Mouse (Mus musculus): ENCODE measurements around the gene 1700067P10Rik.

Gene 1700067P10Rik

DNA sequence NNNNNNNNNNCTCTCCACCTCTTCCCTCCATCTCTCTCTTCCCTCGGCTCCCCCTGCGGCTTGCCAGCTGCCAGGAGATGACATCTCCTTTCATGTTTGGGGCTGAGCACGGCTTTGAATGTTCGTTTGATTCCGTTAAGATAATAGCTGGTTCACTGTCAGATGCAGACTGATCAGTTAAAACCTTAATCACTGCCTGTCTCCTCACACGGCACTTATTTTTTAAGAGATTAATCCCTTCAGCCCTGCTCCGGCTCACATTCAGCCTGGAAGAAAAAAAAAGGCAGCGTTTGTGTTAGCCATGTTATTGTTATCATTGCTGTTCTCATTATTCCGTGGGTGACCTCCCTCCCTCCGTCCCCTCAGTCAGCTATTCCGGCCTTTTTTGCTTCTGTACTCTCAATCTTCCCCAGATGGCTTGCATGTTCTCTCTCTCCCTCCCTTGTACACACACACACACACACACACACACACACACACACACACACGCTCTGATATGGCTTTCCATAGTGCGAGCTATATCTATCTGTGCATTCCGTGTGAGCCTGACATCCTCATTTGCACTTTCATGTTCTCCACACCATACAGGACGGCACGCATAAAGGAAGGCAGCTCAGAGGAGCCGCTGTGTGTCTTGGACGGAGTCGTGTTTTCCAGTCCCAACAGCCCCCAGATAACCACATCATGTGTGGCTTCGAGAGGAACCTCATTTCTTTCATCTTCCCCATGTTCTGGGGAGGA is 33.9 kb upstream of the 1700067P10Rik start:
- 0 out of 2 replicates have a peak, but pooled peaks cover 3% of the 10 kb centered on the region for H3K4me1 ChIP-seq (replicated peaks; ENCODE audit: low read depth, low read length)
- TF ChIP-seq POU5F1 (IDR thresholded peaks at IDR 0.05; ENCODE audit: borderline replicate concordance, low read length) (no peak), CTCF (conservative IDR thresholded peaks at IDR 0.05; ENCODE audit: low read length) (no peak), NANOG (IDR thresholded peaks at IDR 0.05; ENCODE audit: borderline replicate concordance, low read length) (no peak)
- H3K36me3 ChIP-seq (ENCODE audit: insufficient read depth, low read length) = no peaks in the 10 kb centered on the region
- peaks cover 52% of the 10 kb centered on the region for H3K27me3 ChIP-seq (ENCODE audit: insufficient read depth, low read length)
- H3K9me3 ChIP-seq (ENCODE audit: low read length) = no peaks in the 10 kb centered on the region
- H3K4me3 ChIP-seq (replicated peaks; ENCODE audit: low read length) = no peak overlapping the region

DNA sequence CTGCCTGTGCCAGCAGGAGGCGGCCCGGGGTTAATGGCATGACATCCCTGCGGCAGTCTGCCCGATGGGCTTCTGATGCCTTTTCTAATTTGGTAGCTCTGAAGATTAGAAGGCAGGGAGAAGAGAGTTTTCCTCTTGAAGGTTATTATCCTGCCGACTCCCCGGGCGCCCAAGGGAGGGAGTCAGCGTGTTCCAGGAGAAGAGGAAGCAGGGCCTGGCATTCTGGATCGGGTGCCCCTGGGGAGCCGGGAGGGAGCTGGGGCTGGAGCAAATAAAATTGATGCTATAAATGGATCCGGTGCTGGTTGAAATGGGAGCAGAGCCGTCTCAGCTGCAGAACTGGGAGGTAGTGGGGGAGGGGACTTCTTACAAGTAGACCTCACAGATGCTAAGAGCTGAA is 31.7 kb upstream of the 1700067P10Rik start:
- Histone ChIP-seq H3K4me1 (replicated peaks; ENCODE audit: low read depth, low read length) (0 out of 2 replicates have a peak, but pooled peaks cover 3% of the 10 kb centered on the region), H3K27me3 (ENCODE audit: insufficient read depth, low read length) (peaks cover 42% of the 10 kb centered on the region), H3K9me3 (ENCODE audit: low read length) (no peaks in the 10 kb centered on the region), H3K4me3 (replicated peaks; ENCODE audit: low read length) (no peak overlapping the region), H3K36me3 (ENCODE audit: insufficient read depth, low read length) (no peaks in the 10 kb centered on the region)
- TF ChIP-seq CTCF (conservative IDR thresholded peaks at IDR 0.05; ENCODE audit: low read length) (no peak), POU5F1 (IDR thresholded peaks at IDR 0.05; ENCODE audit: borderline replicate concordance, low read length) (no peak), NANOG (IDR thresholded peaks at IDR 0.05; ENCODE audit: borderline replicate concordance, low read length) (no peak)

DNA sequence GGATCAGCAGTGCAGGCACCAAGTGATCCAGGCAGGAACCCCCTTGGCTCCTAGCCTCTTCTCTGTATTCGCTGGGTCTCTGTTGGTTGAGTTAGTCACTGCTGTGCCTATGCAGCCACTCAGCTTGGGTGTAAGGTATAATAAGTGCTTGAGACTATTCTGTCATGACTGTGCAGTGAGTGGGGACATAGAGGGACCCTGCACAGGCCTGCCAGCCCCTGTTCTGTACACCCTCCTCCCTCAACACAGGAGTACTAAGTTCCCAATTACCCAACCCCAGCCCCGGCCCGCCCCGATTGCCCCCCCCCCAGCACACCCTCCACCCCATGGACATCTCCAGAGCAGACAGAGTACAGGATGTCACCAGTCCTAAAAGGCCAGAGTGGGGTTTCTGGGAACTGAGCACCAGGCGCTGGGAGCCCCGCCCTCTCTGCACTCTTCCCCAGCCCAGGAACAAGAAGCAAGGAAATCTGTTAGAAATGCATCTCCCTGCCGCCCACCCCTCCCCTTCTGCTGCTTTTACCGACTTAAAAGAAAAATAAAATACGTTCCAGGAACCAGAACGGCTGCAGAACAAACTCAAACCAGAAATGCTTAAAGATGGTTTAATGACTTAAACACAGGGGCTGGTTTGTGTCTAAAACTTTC is 24.8 kb upstream of the 1700067P10Rik start:
- no peak overlapping the region for H3K4me3 ChIP-seq (replicated peaks; ENCODE audit: low read length)
- TF ChIP-seq POU5F1 (IDR thresholded peaks at IDR 0.05; ENCODE audit: borderline replicate concordance, low read length) = no peak
- TF ChIP-seq CTCF (conservative IDR thresholded peaks at IDR 0.05; ENCODE audit: low read length) = no peak
- TF ChIP-seq NANOG (IDR thresholded peaks at IDR 0.05; ENCODE audit: borderline replicate concordance, low read length) = no peak
- no peaks in the 10 kb centered on the region for H3K9me3 ChIP-seq (ENCODE audit: low read length)
- H3K4me1 ChIP-seq (replicated peaks; ENCODE audit: low read depth, low read length) = peaks cover 19% of the 10 kb centered on the region
- H3K27me3 ChIP-seq (ENCODE audit: insufficient read depth, low read length) = peaks cover 11% of the 10 kb centered on the region; the same call in 1 of the 2 replicates
- no peaks in the 10 kb centered on the region for H3K36me3 ChIP-seq (ENCODE audit: insufficient read depth, low read length)

DNA sequence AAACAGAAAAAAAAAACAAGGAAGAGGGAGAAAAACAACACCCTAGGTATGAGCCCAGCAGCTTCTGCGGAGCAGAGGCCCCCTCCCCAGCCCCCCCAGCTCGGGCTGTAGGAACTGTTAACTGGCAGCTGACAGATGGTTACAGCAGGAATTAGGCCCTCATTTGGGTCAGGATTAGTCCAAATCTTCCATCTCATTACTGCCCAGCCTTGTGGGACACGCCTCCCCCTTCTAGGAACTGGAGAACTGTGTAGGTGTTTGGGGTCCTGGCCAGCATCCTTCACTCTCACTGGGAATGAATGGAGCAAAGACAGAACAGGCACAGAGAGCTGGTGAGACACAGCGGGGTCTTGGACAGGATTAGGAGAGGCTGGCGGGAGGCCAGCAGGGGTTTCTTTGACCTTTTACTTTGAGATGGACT is 24.0 kb upstream of the 1700067P10Rik start:
- Histone ChIP-seq H3K4me1 (replicated peaks; ENCODE audit: low read depth, low read length) (peaks cover 19% of the 10 kb centered on the region), H3K9me3 (ENCODE audit: low read length) (no peaks in the 10 kb centered on the region), H3K27me3 (ENCODE audit: insufficient read depth, low read length) (peaks cover 11% of the 10 kb centered on the region; the same call in 1 of the 2 replicates), H3K36me3 (ENCODE audit: insufficient read depth, low read length) (no peaks in the 10 kb centered on the region), H3K4me3 (replicated peaks; ENCODE audit: low read length) (no peak overlapping the region)
- TF ChIP-seq NANOG (IDR thresholded peaks at IDR 0.05; ENCODE audit: borderline replicate concordance, low read length) = no peak
- TF ChIP-seq POU5F1 (IDR thresholded peaks at IDR 0.05; ENCODE audit: borderline replicate concordance, low read length) = no peak
- TF ChIP-seq CTCF (conservative IDR thresholded peaks at IDR 0.05; ENCODE audit: low read length) = no peak

DNA sequence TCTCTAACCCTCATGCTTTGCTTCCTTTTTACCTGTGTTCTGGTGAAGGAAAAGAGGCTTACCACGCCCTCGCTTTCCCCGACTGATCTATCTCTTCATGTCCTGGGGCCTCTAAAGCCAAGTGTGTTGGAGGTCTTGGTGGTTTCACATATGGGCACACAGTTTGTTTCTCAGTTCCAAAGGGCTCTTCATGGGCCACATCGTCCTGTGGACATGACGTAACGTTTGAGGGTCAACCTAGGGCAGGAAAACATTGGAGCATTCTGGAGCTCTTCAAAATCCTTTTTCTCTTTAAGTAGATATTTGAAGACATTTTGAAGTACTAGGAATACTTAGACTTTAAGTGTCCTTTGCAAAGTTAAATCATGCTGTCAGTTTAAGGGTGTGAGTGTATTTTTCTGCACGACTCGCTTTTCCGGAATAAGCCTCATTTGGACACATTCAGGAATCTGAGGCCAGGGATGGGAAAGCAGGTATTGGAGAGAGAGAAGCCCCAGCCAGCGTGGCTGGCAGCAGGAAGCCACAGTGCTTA is 22.0 kb upstream of the 1700067P10Rik start:
- Histone ChIP-seq H3K27me3 (ENCODE audit: insufficient read depth, low read length) (peaks cover 11% of the 10 kb centered on the region; the same call in 1 of the 2 replicates), H3K9me3 (ENCODE audit: low read length) (0 out of 2 replicates have a peak, but pooled peaks cover 2% of the 10 kb centered on the region), H3K36me3 (ENCODE audit: insufficient read depth, low read length) (no peaks in the 10 kb centered on the region), H3K4me1 (replicated peaks; ENCODE audit: low read depth, low read length) (peaks cover 19% of the 10 kb centered on the region), H3K4me3 (replicated peaks; ENCODE audit: low read length) (no peak overlapping the region)
- TF ChIP-seq POU5F1 (IDR thresholded peaks at IDR 0.05; ENCODE audit: borderline replicate concordance, low read length) = no peak
- TF ChIP-seq NANOG (IDR thresholded peaks at IDR 0.05; ENCODE audit: borderline replicate concordance, low read length) = no peak
- TF ChIP-seq CTCF (conservative IDR thresholded peaks at IDR 0.05; ENCODE audit: low read length) = no peak

DNA sequence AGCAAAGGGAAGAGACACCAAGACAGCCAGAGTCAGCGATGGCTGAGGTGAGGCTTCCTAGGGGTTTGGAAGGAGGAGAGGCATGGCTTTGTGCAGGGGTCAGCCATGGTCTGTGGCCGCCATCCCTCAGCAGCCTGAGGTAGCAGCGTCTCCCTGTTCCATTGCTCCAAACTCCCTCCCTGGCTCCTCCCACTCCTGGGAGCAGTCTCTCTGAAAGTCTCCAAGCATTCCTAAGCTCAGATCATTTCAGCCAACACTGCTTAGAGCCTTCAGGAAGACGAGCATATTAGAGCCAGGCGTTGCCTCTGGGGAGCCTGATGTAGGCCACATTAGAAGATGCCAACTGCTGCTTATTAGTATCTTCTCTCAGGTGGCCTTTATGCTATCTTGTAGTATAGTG is 21.4 kb upstream of the 1700067P10Rik start:
- Histone ChIP-seq H3K36me3 (ENCODE audit: insufficient read depth, low read length) (no peaks in the 10 kb centered on the region), H3K4me1 (replicated peaks; ENCODE audit: low read depth, low read length) (peaks cover 19% of the 10 kb centered on the region), H3K4me3 (replicated peaks; ENCODE audit: low read length) (no peak overlapping the region), H3K27me3 (ENCODE audit: insufficient read depth, low read length) (peaks cover 11% of the 10 kb centered on the region; the same call in 1 of the 2 replicates), H3K9me3 (ENCODE audit: low read length) (0 out of 2 replicates have a peak, but pooled peaks cover 2% of the 10 kb centered on the region)
- TF ChIP-seq CTCF (conservative IDR thresholded peaks at IDR 0.05; ENCODE audit: low read length) (no peak), NANOG (IDR thresholded peaks at IDR 0.05; ENCODE audit: borderline replicate concordance, low read length) (no peak), POU5F1 (IDR thresholded peaks at IDR 0.05; ENCODE audit: borderline replicate concordance, low read length) (no peak)

DNA sequence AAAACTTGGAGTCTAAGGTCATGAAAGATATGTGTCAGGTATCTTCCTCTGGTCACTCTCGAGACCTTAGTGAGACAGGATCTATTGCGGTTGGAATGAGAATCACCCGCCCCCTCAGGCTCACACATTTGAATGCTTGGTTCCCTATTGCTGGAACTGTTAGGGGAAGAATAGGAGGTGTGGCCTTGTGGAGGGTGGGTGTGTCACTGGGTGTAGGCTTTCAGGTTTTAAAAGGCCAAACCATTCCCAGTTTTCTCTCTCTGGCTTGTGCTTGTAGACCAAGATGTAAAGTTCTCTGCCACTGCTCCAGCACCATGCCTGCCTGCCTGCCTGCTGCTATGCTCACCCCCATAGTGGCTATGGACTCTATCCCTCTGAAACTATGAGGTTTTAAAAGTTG is 8.5 kb upstream of the 1700067P10Rik start:
- Histone ChIP-seq H3K4me3 (replicated peaks; ENCODE audit: low read length) (no peak overlapping the region), H3K4me1 (replicated peaks; ENCODE audit: low read depth, low read length) (no peaks in the 10 kb centered on the region), H3K27me3 (ENCODE audit: insufficient read depth, low read length) (peaks cover 4% of the 10 kb centered on the region), H3K36me3 (ENCODE audit: insufficient read depth, low read length) (no peaks in the 10 kb centered on the region), H3K9me3 (ENCODE audit: low read length) (peaks cover 15% of the 10 kb centered on the region)
- TF ChIP-seq POU5F1 (IDR thresholded peaks at IDR 0.05; ENCODE audit: borderline replicate concordance, low read length) (no peak), CTCF (conservative IDR thresholded peaks at IDR 0.05; ENCODE audit: low read length) (no peak), NANOG (IDR thresholded peaks at IDR 0.05; ENCODE audit: borderline replicate concordance, low read length) (no peak)

DNA sequence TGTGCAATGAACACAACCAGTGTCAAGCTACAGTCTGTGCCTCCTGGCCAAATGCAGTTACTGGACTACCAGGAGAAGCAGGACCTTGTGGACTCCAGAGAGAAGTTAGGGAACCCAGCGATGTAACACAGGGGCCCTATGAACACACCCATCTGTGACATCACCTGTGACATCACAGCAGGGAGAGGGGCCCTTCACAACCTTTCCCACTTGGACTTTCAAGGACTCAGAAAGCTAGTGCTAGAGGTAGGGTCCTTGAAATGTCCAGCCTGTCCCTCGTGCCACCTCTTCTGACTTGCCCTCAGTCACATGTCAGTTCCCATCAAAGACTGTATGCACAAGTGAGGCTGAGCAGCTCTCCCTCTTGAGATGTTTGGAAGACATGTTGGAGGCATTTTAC is 327 bp downstream of the 1700067P10Rik start:
- H3K4me1 ChIP-seq (replicated peaks; ENCODE audit: low read depth, low read length) = peaks cover 6% of the 10 kb centered on the region
- H3K36me3 ChIP-seq (ENCODE audit: insufficient read depth, low read length) = no peaks in the 10 kb centered on the region
- H3K9me3 ChIP-seq (ENCODE audit: low read length) = peaks cover 12% of the 10 kb centered on the region
- no peak overlapping the region for H3K4me3 ChIP-seq (replicated peaks; ENCODE audit: low read length)
- TF ChIP-seq NANOG (IDR thresholded peaks at IDR 0.05; ENCODE audit: borderline replicate concordance, low read length) = no peak
- no peak for TF ChIP-seq POU5F1 (IDR thresholded peaks at IDR 0.05; ENCODE audit: borderline replicate concordance, low read length)
- TF ChIP-seq CTCF (conservative IDR thresholded peaks at IDR 0.05; ENCODE audit: low read length) = no peak
- H3K27me3 ChIP-seq (ENCODE audit: insufficient read depth, low read length) = peaks cover 46% of the 10 kb centered on the region

Data from E14TG2a.4 (cell line).